Mouse (Mus musculus): ENCODE measurements at regions not wholly inside any gene's neighbourhood (a gene's known extent, or its start where the extent isn't known, plus 50 kb on each side); places are given as distances from the start of the nearest gene placed in this dataset.

GRCm38 (mm10) chr5:133320206-133320605, 777.1 kb upstream of the Auts2 start:
- intact Hi-C loops (cut with DNase I) = no loop called here

GRCm38 (mm10) chr5:133314031-133314430, 770.9 kb upstream of the Auts2 start:
- intact Hi-C loops (cut with DNase I) = no loop called here

- intact Hi-C loops (cut with DNase I) = no loop called here
Measured at GRCm38 (mm10) chr5:133310979-133311890, 768.1 kb upstream of the Auts2 start.

GRCm38 (mm10) chr5:133267887-133268286, 724.7 kb upstream of the Auts2 start:
- intact Hi-C loops (cut with DNase I) = no loop called here

GRCm38 (mm10) chr5:133267356-133267755, 724.2 kb upstream of the Auts2 start:
- intact Hi-C loops (cut with DNase I) = no loop called here

- intact Hi-C loops (cut with DNase I) = no loop called here
Measured at GRCm38 (mm10) chr5:133264976-133265375, 721.8 kb upstream of the Auts2 start.

- intact Hi-C loops (cut with DNase I) = no loop called here
Measured at GRCm38 (mm10) chr5:133218801-133219200, 675.7 kb upstream of the Auts2 start.

- intact Hi-C loops (cut with DNase I) = no loop called here
Measured at GRCm38 (mm10) chr5:133198546-133198945, 655.4 kb upstream of the Auts2 start.

GRCm38 (mm10) chr5:133189798-133190571, 646.8 kb upstream of the Auts2 start:
- intact Hi-C loops (cut with DNase I) = no loop called here

- intact Hi-C loops (cut with DNase I) = no loop called here
Measured at GRCm38 (mm10) chr5:133175636-133176035, 632.5 kb upstream of the Auts2 start.

- intact Hi-C loops (cut with DNase I) = no loop called here
Measured at GRCm38 (mm10) chr5:133173155-133173723, 630.1 kb upstream of the Auts2 start.

- intact Hi-C loops (cut with DNase I) = no loop called here
Measured at GRCm38 (mm10) chr5:133172686-133173085, 629.5 kb upstream of the Auts2 start.

- intact Hi-C loops (cut with DNase I) = no loop called here
Measured at GRCm38 (mm10) chr5:133171266-133171665, 628.1 kb upstream of the Auts2 start.

- intact Hi-C loops (cut with DNase I) = no loop called here
Measured at GRCm38 (mm10) chr5:133167576-133167975, 624.4 kb upstream of the Auts2 start.

GRCm38 (mm10) chr5:133167001-133167461, 623.9 kb upstream of the Auts2 start:
- intact Hi-C loops (cut with DNase I) = no loop called here

GRCm38 (mm10) chr5:133156115-133156857, 613.1 kb upstream of the Auts2 start:
- intact Hi-C loops (cut with DNase I) = no loop called here

GRCm38 (mm10) chr5:133145996-133146395, 602.9 kb upstream of the Auts2 start:
- intact Hi-C loops (cut with DNase I) = no loop called here

GRCm38 (mm10) chr5:133143679-133144078, 600.5 kb upstream of the Auts2 start:
- intact Hi-C loops (cut with DNase I) = no loop called here

GRCm38 (mm10) chr5:133142401-133143115, 599.4 kb upstream of the Auts2 start:
- intact Hi-C loops (cut with DNase I) = no loop called here

GRCm38 (mm10) chr5:133131042-133131441, 587.9 kb upstream of the Auts2 start:
- intact Hi-C loops (cut with DNase I) = no loop called here
